Mouse (Mus musculus) kidney, embryonic 14.5 days (tissue): ENCODE data around the gene Dync1li1. TPM values are rescaled to one million over a fixed set of nuclear protein-coding genes. Genes with fewer than 3 reads are reported as not detected.

ENCODE experiments used
- ATAC-seq: fragments of 200-750 bp; cut with Nextera tagmentation; 2 replicates; pipeline ENCODE4 v1.8.0; 2017; ENCODE audit warnings: moderate number of reproducible peaks, mild to moderate bottlenecking, moderate TSS enrichment, moderate library complexity; ENCODE audit not compliant: low FRiP score, low TSS enrichment
- H3K27ac ChIP-seq: fragments of 300-500 bp; sonication (generic); 2 replicates; pipeline ENCODE4 v1.5.1; 2014; ENCODE audit warnings: low read depth, mild to moderate bottlenecking, low read length, moderate library complexity, mixed read lengths
- H3K27me3 ChIP-seq: fragments of 300-500 bp; sonication (generic); 2 replicates; pipeline ENCODE4 v1.6.1; 2014; ENCODE audit warnings: mild to moderate bottlenecking, low read length; ENCODE audit not compliant: control insufficient read depth, insufficient read depth
- H3K36me3 ChIP-seq: fragments of 300-500 bp; sonication (generic); 2 replicates; pipeline ENCODE4 v1.6.1; 2014; ENCODE audit warnings: low read length, mixed read lengths; ENCODE audit not compliant: control insufficient read depth, insufficient read depth
- H3K4me1 ChIP-seq: fragments of 300-500 bp; sonication (generic); 2 replicates; pipeline ENCODE4 v1.6.1; 2014; ENCODE audit warnings: low read length, mixed read lengths; ENCODE audit not compliant: control insufficient read depth, insufficient read depth
- H3K4me2 ChIP-seq: fragments of 300-500 bp; sonication (generic); replicated peaks from 2 replicates; pipeline ENCODE4 v1.6.1; 2014; ENCODE audit warnings: low read depth, mild to moderate bottlenecking, low read length
- H3K4me3 ChIP-seq: fragments of 300-500 bp; sonication (generic); 2 replicates; pipeline ENCODE4 v1.5.1; 2014; ENCODE audit warnings: mild to moderate bottlenecking, low read length
- H3K9ac ChIP-seq: fragments of 300-500 bp; sonication (generic); 2 replicates; pipeline ENCODE4 v1.6.1; 2014; ENCODE audit warnings: low read depth, mild to moderate bottlenecking, low read length, moderate library complexity
- H3K9me3 ChIP-seq: fragments of 300-500 bp; sonication (generic); 2 replicates; pipeline ENCODE4 v1.6.1; 2016; ENCODE audit warnings: low read length; ENCODE audit not compliant: control insufficient read depth
- WGBS: fragments of 180-500 bp; shearing (Covaris S2); extraction: QIAGEN DNeasy Blood & Tissue Kit; methylation state at CpG from one replicate; pipeline ENCODE4 v1.1.7; 2014; 5-methylcytosine and 5-hydroxymethylcytosine counted together
- polyA plus RNA-seq: library from polyadenylated mRNA; unstranded; fragments of >200 nt; fragmentation: Nextera tagmentation; extraction: Ambion mirVana; gene quantifications from 2 replicates; pipeline ENCODE4 v1.2.1, GENCODE M21; 2014

Gene Dync1li1
- polyA plus RNA-seq, 1 experiment from 2014 or later: 55.9 TPM

- Histone ChIP-seq H3K27ac (no peak overlapping the region), H3K9me3 (no peaks in the 10 kb centered on the region), H3K4me2 (no peak overlapping the region), H3K9ac (no peak overlapping the region), H3K27me3 (no peaks in the 10 kb centered on the region), H3K36me3 (peaks cover 26% of the 10 kb centered on the region), H3K4me1 (0 out of 2 replicates have a peak, but pooled peaks cover 5% of the 10 kb centered on the region), H3K4me3 (no peak overlapping the region)
- no peak for ATAC-seq
- 63% methylated on average over 11 of the region's 11 CpGs for WGBS
Measured at GRCm38 (mm10) chr9:114761848-114762247, 73.3 kb downstream of the Dync1li1 start.

GRCm38 (mm10) chr9:114763341-114763740, 74.8 kb downstream of the Dync1li1 start:
- Histone ChIP-seq H3K36me3 (peaks cover 22% of the 10 kb centered on the region), H3K9ac (no peak overlapping the region), H3K4me3 (no peak overlapping the region), H3K27me3 (no peaks in the 10 kb centered on the region), H3K27ac (no peak overlapping the region), H3K4me2 (no peak overlapping the region), H3K4me1 (peaks cover 17% of the 10 kb centered on the region), H3K9me3 (no peaks in the 10 kb centered on the region)
- 68% methylated on average over 13 of the region's 13 CpGs for WGBS
- no peak for ATAC-seq

- H3K4me3 ChIP-seq: no peak overlapping the region
- H3K36me3 ChIP-seq: peaks cover 2% of the 10 kb centered on the region; the same call in 1 of the 2 replicates
- no peaks in the 10 kb centered on the region for H3K9me3 ChIP-seq
- H3K4me2 ChIP-seq: no peak overlapping the region
- ATAC-seq: peak; percentile 70
- no peaks in the 10 kb centered on the region for H3K27me3 ChIP-seq
- H3K9ac ChIP-seq: no peak overlapping the region
- WGBS: 46% methylated on average over 13 of the region's 13 CpGs
- H3K4me1 ChIP-seq: peaks cover 17% of the 10 kb centered on the region
- peak overlapping the region; percentile 76 for H3K27ac ChIP-seq
Measured at GRCm38 (mm10) chr9:114767030-114767429, 78.4 kb downstream of the Dync1li1 start.

GRCm38 (mm10) chr9:114767507-114767906, 78.9 kb downstream of the Dync1li1 start:
- H3K4me1 ChIP-seq: peaks cover 17% of the 10 kb centered on the region
- 41% methylated on average over 2 of the region's 2 CpGs for WGBS
- H3K9ac ChIP-seq: peak overlapping the region; percentile 28; the same call in 1 of the 2 replicates
- peaks cover 3% of the 10 kb centered on the region; the same call in 1 of the 2 replicates for H3K36me3 ChIP-seq
- H3K27ac ChIP-seq: peak overlapping the region; percentile 76
- H3K4me2 ChIP-seq: no peak overlapping the region
- H3K27me3 ChIP-seq: no peaks in the 10 kb centered on the region
- peak; percentile 61 for ATAC-seq
- no peaks in the 10 kb centered on the region; the same call in 1 of the 2 replicates for H3K9me3 ChIP-seq
- H3K4me3 ChIP-seq: no peak overlapping the region

- H3K27me3 ChIP-seq: no peaks in the 10 kb centered on the region
- peaks cover 17% of the 10 kb centered on the region for H3K4me1 ChIP-seq
- H3K27ac ChIP-seq: peak overlapping the region; percentile 76
- peaks cover 4% of the 10 kb centered on the region; the same call in 1 of the 2 replicates for H3K36me3 ChIP-seq
- H3K4me3 ChIP-seq: no peak overlapping the region
- no peaks in the 10 kb centered on the region; the same call in 1 of the 2 replicates for H3K9me3 ChIP-seq
- no peak overlapping the region for H3K4me2 ChIP-seq
- WGBS: 42% methylated on average over 10 of the region's 10 CpGs
- H3K9ac ChIP-seq: peak overlapping the region; percentile 28; the same call in 1 of the 2 replicates
- ATAC-seq: 0 out of 2 replicates have a peak, but pooled peaks have one; percentile 4
Measured at GRCm38 (mm10) chr9:114768066-114768465, 79.5 kb downstream of the Dync1li1 start.

GRCm38 (mm10) chr9:114770224-114770623, 81.6 kb downstream of the Dync1li1 start:
- no peak overlapping the region for H3K4me3 ChIP-seq
- H3K27ac ChIP-seq: no peak overlapping the region
- 91% methylated on average over 4 of the region's 4 CpGs for WGBS
- peaks cover 4% of the 10 kb centered on the region; the same call in 1 of the 2 replicates for H3K36me3 ChIP-seq
- no peak for ATAC-seq
- H3K9me3 ChIP-seq: no peaks in the 10 kb centered on the region; the same call in 1 of the 2 replicates
- H3K9ac ChIP-seq: no peak overlapping the region
- no peaks in the 10 kb centered on the region for H3K27me3 ChIP-seq
- H3K4me1 ChIP-seq: peaks cover 21% of the 10 kb centered on the region
- H3K4me2 ChIP-seq: no peak overlapping the region

- H3K9me3 ChIP-seq: no peaks in the 10 kb centered on the region; the same call in 1 of the 2 replicates
- H3K9ac ChIP-seq: no peak overlapping the region
- H3K4me3 ChIP-seq: no peak overlapping the region
- H3K4me2 ChIP-seq: no peak overlapping the region
- H3K4me1 ChIP-seq: peaks cover 31% of the 10 kb centered on the region
- no peak overlapping the region for H3K27ac ChIP-seq
- H3K36me3 ChIP-seq: peaks cover 4% of the 10 kb centered on the region; the same call in 1 of the 2 replicates
- 79% methylated on average over 7 of the region's 7 CpGs for WGBS
- no peak for ATAC-seq
- H3K27me3 ChIP-seq: no peaks in the 10 kb centered on the region
Measured at GRCm38 (mm10) chr9:114771565-114771964, 83.0 kb downstream of the Dync1li1 start.

Other genes starting within 250 kb of the Dync1li1 start
- 0.68 and 0.94 TPM in 2 replicates for gene Ccr4, start 183.9 kb upstream of the Dync1li1 start, polyA plus RNA-seq
- 0.31 and 0.47 TPM in 2 replicates for gene C130032M10Rik, start 173.1 kb upstream of the Dync1li1 start, polyA plus RNA-seq
- gene Trim71, start 124.4 kb upstream of the Dync1li1 start, polyA plus RNA-seq: 1.1 and 1.4 TPM in 2 replicates
- gene Cnot10, start 48.6 kb upstream of the Dync1li1 start, polyA plus RNA-seq: 41.8 and 74.7 TPM in 2 replicates
- gene Cmtm6, start 42.3 kb downstream of the Dync1li1 start, polyA plus RNA-seq: 25.0 and 53.0 TPM in 2 replicates
- gene Cmtm7, start 93.1 kb downstream of the Dync1li1 start, polyA plus RNA-seq: 92.7 and 108 TPM in 2 replicates
- gene Cmtm8, start 155.4 kb downstream of the Dync1li1 start, polyA plus RNA-seq: 36.0 and 43.0 TPM in 2 replicates
- gene Gpd1l, start 245.2 kb downstream of the Dync1li1 start, polyA plus RNA-seq: 6.6 and 15.2 TPM in 2 replicates